ENCODE assay signal across 9 mouse cellular contexts in the genomic region with DNA sequence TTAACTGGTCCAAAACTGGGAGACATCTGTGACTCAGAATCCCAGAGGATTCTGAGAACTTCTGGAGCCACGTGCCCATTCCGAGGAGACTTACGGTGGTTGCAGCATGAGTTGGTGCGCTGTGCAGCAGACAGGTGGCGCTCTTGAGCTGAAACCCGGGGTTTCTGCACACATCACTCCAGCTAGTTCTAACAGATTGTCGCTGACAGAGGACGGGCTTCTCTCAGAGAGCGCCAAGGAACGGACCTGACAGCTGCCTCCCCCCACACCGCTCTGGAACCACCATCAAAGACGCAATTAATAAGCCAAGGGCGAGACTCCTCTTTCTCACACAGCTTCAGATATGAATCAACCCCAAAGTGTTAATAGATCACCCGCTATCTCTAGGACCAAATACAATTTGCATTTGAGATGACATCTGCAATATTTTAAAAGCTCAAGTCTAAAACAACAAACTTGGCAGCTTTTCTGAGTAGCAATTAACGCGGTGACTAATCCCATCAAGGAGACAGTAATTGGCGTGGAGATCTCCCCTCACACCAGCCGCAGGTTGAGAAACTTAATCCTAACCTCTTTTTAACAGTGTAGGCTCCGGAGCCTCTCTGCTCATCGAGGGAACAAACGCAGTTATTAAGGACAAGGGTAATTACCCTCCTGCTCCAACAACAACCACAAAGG.
DNase-seq lines count a peak whose midpoint lies in the region; ATAC-seq and TF ChIP-seq lines count a peak whose summit lies in the region.
"Had no signal": no experiment of that assay in that cellular context is flagged by ENCODE, and none has a peak within 500 bp of the region (broad histone marks: within the 10 kb centered on the region; RNA-seq: fewer than 3 reads in every experiment).

No protein-coding gene starts in this region.

- H3K36me3 ChIP-seq in intestine, postnatal 0 days (ENCODE audit: control insufficient read depth, insufficient read depth) = no peaks in the 10 kb centered on the region
- H3K36me3 ChIP-seq in intestine, embryonic 16.5 days (ENCODE audit: control insufficient read depth, insufficient read depth, low read length) = no peaks in the 10 kb centered on the region
- H3K36me3 ChIP-seq in kidney, embryonic 16.5 days (ENCODE audit: insufficient read depth, low read length) = no peaks in the 10 kb centered on the region
- H3K36me3 ChIP-seq in liver, adult 2 months (ENCODE audit: control insufficient read depth, insufficient read depth, low read length) = no peaks in the 10 kb centered on the region
- H3K36me3 ChIP-seq in neural tube, embryonic 15.5 days = no peaks in the 10 kb centered on the region
- H3K36me3 ChIP-seq: liver, embryonic 15.5 days had no signal

- H3K27me3 ChIP-seq in intestine, postnatal 0 days (replicated peaks; ENCODE audit: control insufficient read depth, insufficient read depth, low read length) = no peaks in the 10 kb centered on the region
- no peaks in the 10 kb centered on the region; the same call in 1 of the 2 replicates for H3K27me3 ChIP-seq in intestine, embryonic 16.5 days (replicated peaks; ENCODE audit: control insufficient read depth, insufficient read depth, low read length)
- H3K27me3 ChIP-seq in kidney, embryonic 16.5 days (ENCODE audit: insufficient read depth, low read length) = peaks cover 8% of the 10 kb centered on the region; the same call in 1 of the 2 replicates
- H3K27me3 ChIP-seq in liver, adult 2 months (ENCODE audit: control insufficient read depth, insufficient read depth, low read length) = no peaks in the 10 kb centered on the region
- H3K27me3 ChIP-seq in neural tube, embryonic 15.5 days (replicated peaks) = no peaks in the 10 kb centered on the region
- H3K27me3 ChIP-seq: liver, embryonic 15.5 days had no signal

- no peak overlapping the region for H3K9ac ChIP-seq in intestine, postnatal 0 days (ENCODE audit: low read depth, low read length)
- no peak overlapping the region for H3K9ac ChIP-seq in intestine, embryonic 16.5 days (ENCODE audit: low read depth, low read length)
- no peak overlapping the region for H3K9ac ChIP-seq in kidney, embryonic 16.5 days (replicated peaks; ENCODE audit: low read length)
- no peak overlapping the region for H3K9ac ChIP-seq in liver, adult 2 months (ENCODE audit: low read depth, low read length)
- no peak overlapping the region for H3K9ac ChIP-seq in neural tube, embryonic 15.5 days (replicated peaks)
- H3K9ac ChIP-seq: liver, embryonic 15.5 days had no signal

- WGBS in intestine, postnatal 0 days = 16% methylated on average over 21 of the region's 21 CpGs
- 15% methylated on average over 21 of the region's 21 CpGs for WGBS in intestine, embryonic 16.5 days
- WGBS in kidney, embryonic 16.5 days = 11% methylated on average over 21 of the region's 21 CpGs
- 22% methylated on average over 21 of the region's 21 CpGs for WGBS in liver, adult 2 months
- 11% methylated on average over 21 of the region's 21 CpGs for WGBS in neural tube, embryonic 15.5 days

- H3K27ac ChIP-seq in intestine, postnatal 0 days (ENCODE audit: low read depth, low read length) = no peak overlapping the region
- no peak overlapping the region for H3K27ac ChIP-seq in intestine, embryonic 16.5 days (ENCODE audit: low read length)
- no peak overlapping the region for H3K27ac ChIP-seq in kidney, embryonic 16.5 days (ENCODE audit: low read length)
- no peak overlapping the region for H3K27ac ChIP-seq in liver, adult 2 months (replicated peaks; ENCODE audit: insufficient read depth, low read depth, low read length)
- peak overlapping the region; percentile 49 for H3K27ac ChIP-seq in neural tube, embryonic 15.5 days (replicated peaks)
- H3K27ac ChIP-seq: liver, embryonic 15.5 days had no signal

- H3K79me2 ChIP-seq in liver, adult 2 months (ENCODE audit: control insufficient read depth, insufficient read depth, low read length) = no peaks in the 10 kb centered on the region

- TF ChIP-seq CTCF in intestine, postnatal 0 days (IDR thresholded peaks at IDR 0.05; ENCODE audit: low read depth) = peak; percentile 78
- TF ChIP-seq CTCF in liver, adult 2 months (IDR thresholded peaks at IDR 0.05; ENCODE audit: low read depth, low read length) = peak; percentile 88

- no peaks in the 10 kb centered on the region for H3K4me1 ChIP-seq in intestine, postnatal 0 days (replicated peaks; ENCODE audit: control insufficient read depth, insufficient read depth, low read length)
- H3K4me1 ChIP-seq in intestine, embryonic 16.5 days (ENCODE audit: control insufficient read depth, insufficient read depth, low read length) = no peaks in the 10 kb centered on the region
- H3K4me1 ChIP-seq in kidney, embryonic 16.5 days (ENCODE audit: insufficient read depth, low read length) = no peaks in the 10 kb centered on the region
- H3K4me1 ChIP-seq in liver, adult 2 months (ENCODE audit: control insufficient read depth, insufficient read depth, low read length) = no peaks in the 10 kb centered on the region
- H3K4me1 ChIP-seq in neural tube, embryonic 15.5 days = peaks cover 13% of the 10 kb centered on the region
- H3K4me1 ChIP-seq: liver, embryonic 15.5 days had no signal

- no peak for TF ChIP-seq POLR2A in liver, adult 2 months (IDR thresholded peaks at IDR 0.05; ENCODE audit: extremely low read depth, insufficient read depth, low read length)

- no peak overlapping the region for H3K4me2 ChIP-seq in intestine, postnatal 0 days (replicated peaks; ENCODE audit: low read depth)
- no peak overlapping the region for H3K4me2 ChIP-seq in intestine, embryonic 16.5 days (ENCODE audit: low read depth, low read length)
- no peak overlapping the region for H3K4me2 ChIP-seq in kidney, embryonic 16.5 days (replicated peaks; ENCODE audit: low read depth, low read length)
- no peak overlapping the region for H3K4me2 ChIP-seq in neural tube, embryonic 15.5 days
- H3K4me2 ChIP-seq: liver, embryonic 15.5 days had no signal

- ATAC-seq in intestine, postnatal 0 days = no peak
- ATAC-seq in intestine, embryonic 16.5 days = no peak
- peak; percentile 66 for ATAC-seq in common myeloid progenitor, adult 5-6 weeks (replicated peaks; ENCODE audit: low read depth, poor library complexity, severe bottlenecking)
- peak; percentile 80; the same call in 1 of the 2 replicates for ATAC-seq in kidney, embryonic 16.5 days (ENCODE audit: low FRiP score, low TSS enrichment)
- ATAC-seq in neural tube, embryonic 15.5 days (ENCODE audit: low FRiP score) = peak; percentile 84

- DNase-seq in gastrocnemius, postnatal 10 days = peak; percentile 77
- DNase-seq in liver, adult 2 months (ENCODE audit: extremely low read depth, low read depth, low spot score) = peak; percentile 20
- peak; percentile 46 for DNase-seq in urinary bladder, postnatal 14 days (ENCODE audit: low spot score)

- H3K4me3 ChIP-seq in intestine, postnatal 0 days (ENCODE audit: low read depth, low read length) = no peak overlapping the region
- no peak overlapping the region for H3K4me3 ChIP-seq in intestine, embryonic 16.5 days (ENCODE audit: low read length)
- H3K4me3 ChIP-seq in kidney, embryonic 16.5 days (ENCODE audit: low read length) = no peak overlapping the region
- H3K4me3 ChIP-seq in liver, adult 2 months (ENCODE audit: insufficient read depth, low read depth, low read length) = no peak overlapping the region
- no peak overlapping the region for H3K4me3 ChIP-seq in neural tube, embryonic 15.5 days (replicated peaks)
- H3K4me3 ChIP-seq: liver, embryonic 15.5 days had no signal

- H3K9me3 ChIP-seq in intestine, postnatal 0 days (ENCODE audit: control insufficient read depth) = no peaks in the 10 kb centered on the region
- H3K9me3 ChIP-seq in intestine, embryonic 16.5 days (ENCODE audit: control insufficient read depth, low read length) = peaks cover 4% of the 10 kb centered on the region; the same call in 1 of the 2 replicates
- H3K9me3 ChIP-seq in kidney, embryonic 16.5 days (ENCODE audit: low read length) = no peaks in the 10 kb centered on the region
- no peaks in the 10 kb centered on the region for H3K9me3 ChIP-seq in neural tube, embryonic 15.5 days (replicated peaks)
- H3K9me3 ChIP-seq: liver, embryonic 15.5 days had no signal

Comparison
In these comparisons a context has a peak if more than half of its experiments do, and no peak if none do; other contexts are left out.
1. ATAC-seq: peak in common myeloid progenitor, adult 5-6 weeks (single experiment), kidney, embryonic 16.5 days (single experiment) and neural tube, embryonic 15.5 days (single experiment); none in intestine, postnatal 0 days (single experiment) and intestine, embryonic 16.5 days (single experiment).
2. DNase-seq: peak in every context shown above with its lines; median percentile 77 in gastrocnemius, postnatal 10 days; 46 in urinary bladder, postnatal 14 days; 20 in liver, adult 2 months.